Mouse (Mus musculus): ENCODE data around the gene Lilr4b. TPM values are rescaled to one million over a fixed set of nuclear protein-coding genes. Genes with fewer than 3 reads are reported as not detected.
"Not testable (repeated sequence)": the region's sequence is repeated elsewhere in the genome, so short reads cannot be mapped to it uniquely, and the experiment has no call there.

The Lilr4b gene
- polyA plus RNA-seq (2012; rRNA removed) = 0.14 and 0.34 TPM in 2 replicates

DNA sequence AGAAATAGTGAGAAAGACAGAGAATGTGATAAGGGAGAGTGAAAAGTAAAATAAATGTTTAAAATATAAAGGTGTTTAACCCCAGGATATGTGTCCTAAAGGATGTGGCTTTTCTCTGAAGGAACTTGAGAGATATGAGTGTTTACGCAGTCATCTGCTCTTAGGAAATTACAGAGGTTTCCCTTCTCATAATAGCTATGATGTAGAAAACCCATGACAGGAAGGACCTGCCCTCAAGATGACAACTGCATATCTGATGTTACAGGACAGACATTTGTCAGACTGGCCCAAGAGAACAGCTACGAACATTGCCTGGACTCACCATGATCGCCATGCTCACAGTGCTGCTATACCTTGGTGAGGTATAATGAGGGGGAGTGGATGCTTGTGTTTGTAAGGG lies at the start of gene Lilr4b, which contains the start of gene Gm49339:
Lilr4b (plus strand) TSS at position 236 of the 400 bp plus-strand sequence.
Gm49339 (plus strand) TSS at position 216 of the 400 bp plus-strand sequence.
- H3K4me3 ChIP-seq (replicated peaks; ENCODE audit: insufficient read depth, low read depth, low read length); DNase-seq; H3K27ac ChIP-seq (ENCODE audit: insufficient read depth, low read length); H3K27me3 ChIP-seq (ENCODE audit: control insufficient read depth, insufficient read depth, low read length); H3K4me1 ChIP-seq (ENCODE audit: control insufficient read depth, insufficient read depth, low read length): not testable (repeated sequence)
- WGBS = 97% methylated on average over 1 of the region's 3 CpGs

DNA sequence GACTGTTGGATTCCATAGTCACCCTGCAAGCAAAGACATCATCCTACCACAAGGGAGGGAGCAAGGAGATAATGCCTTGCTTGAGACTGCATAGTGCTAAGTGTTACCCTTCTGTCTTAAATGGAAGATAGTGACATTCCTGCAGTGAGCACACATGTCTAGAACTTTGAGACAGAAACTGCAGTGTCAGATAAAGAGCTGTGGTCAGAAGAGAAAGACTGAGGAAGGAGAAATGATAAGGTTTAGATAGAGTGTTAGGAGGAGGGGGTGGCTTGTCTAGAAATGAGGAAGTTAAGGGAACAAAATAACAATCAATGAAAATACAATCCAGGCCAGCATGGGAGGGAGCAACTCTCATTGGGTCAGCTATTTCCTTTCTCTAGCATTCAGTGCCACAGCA lies 47.5 kb upstream of the Lilr4b start:
- no peak overlapping the region for H3K27ac ChIP-seq (ENCODE audit: insufficient read depth, low read length)
- no peak for TF ChIP-seq CTCF (IDR thresholded peaks at IDR 0.05; ENCODE audit: borderline replicate concordance, insufficient read depth, low read depth, low read length)
- TF ChIP-seq POLR2A (IDR thresholded peaks at IDR 0.05; ENCODE audit: borderline replicate concordance, insufficient read depth, low read length) = no peak
- H3K4me3 ChIP-seq (replicated peaks; ENCODE audit: insufficient read depth, low read depth, low read length) = no peak overlapping the region
- no peaks in the 10 kb centered on the region for H3K4me1 ChIP-seq (ENCODE audit: control insufficient read depth, insufficient read depth, low read length)
- no peaks in the 10 kb centered on the region for H3K27me3 ChIP-seq (ENCODE audit: control insufficient read depth, insufficient read depth, low read length)
- no peak for DNase-seq

DNA sequence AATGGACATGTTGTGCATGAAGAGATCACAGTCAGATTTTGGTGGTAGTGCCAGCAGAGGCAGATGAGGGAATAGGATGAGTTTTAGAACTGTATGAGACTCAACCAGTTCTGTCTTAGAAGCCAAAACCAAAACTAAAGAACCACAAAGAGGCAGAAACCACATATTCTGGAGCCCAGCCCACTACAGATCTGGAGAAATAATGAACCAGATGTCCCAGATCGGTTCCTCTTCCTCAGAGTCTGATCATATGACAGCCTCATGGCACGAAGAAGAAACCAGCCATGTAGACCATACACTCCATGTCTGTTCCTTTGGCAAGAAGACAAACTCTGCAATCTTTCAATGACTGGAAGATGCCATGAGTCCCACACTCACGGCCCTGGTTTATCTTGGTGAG lies 44.7 kb upstream of the Lilr4b start:
- Histone ChIP-seq H3K27me3 (ENCODE audit: control insufficient read depth, insufficient read depth, low read length) (no peaks in the 10 kb centered on the region), H3K27ac (ENCODE audit: insufficient read depth, low read length) (no peak overlapping the region), H3K4me1 (ENCODE audit: control insufficient read depth, insufficient read depth, low read length) (no peaks in the 10 kb centered on the region), H3K4me3 (replicated peaks; ENCODE audit: insufficient read depth, low read depth, low read length) (no peak overlapping the region)
- TF ChIP-seq CTCF (IDR thresholded peaks at IDR 0.05; ENCODE audit: borderline replicate concordance, insufficient read depth, low read depth, low read length) (no peak), POLR2A (IDR thresholded peaks at IDR 0.05; ENCODE audit: borderline replicate concordance, insufficient read depth, low read length) (no peak)
- WGBS = 40% methylated on average over 3 of the region's 3 CpGs
- DNase-seq = no peak

DNA sequence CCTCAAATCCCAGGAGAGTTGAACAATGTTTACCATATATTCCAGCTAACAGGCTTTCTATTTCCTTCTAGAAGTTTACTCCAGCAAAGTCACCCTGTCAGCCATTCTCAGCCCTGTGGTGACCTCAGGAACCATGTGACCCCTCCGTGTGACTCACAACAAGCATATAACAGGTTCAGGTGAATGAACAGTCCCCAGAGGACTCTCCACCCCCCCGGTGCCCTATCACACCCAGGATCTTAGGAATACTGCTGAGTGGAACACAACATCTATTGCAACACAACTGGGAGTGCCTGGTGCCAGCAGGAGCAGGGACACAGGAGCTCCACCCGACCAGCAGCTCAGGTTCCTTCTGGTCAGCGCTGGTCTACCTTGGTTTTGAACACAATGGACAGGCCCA lies 28.8 kb upstream of the Lilr4b start:
- no peaks in the 10 kb centered on the region for H3K27me3 ChIP-seq (ENCODE audit: control insufficient read depth, insufficient read depth, low read length)
- no peaks in the 10 kb centered on the region for H3K4me1 ChIP-seq (ENCODE audit: control insufficient read depth, insufficient read depth, low read length)
- WGBS = 80% methylated on average over 4 of the region's 4 CpGs

DNA sequence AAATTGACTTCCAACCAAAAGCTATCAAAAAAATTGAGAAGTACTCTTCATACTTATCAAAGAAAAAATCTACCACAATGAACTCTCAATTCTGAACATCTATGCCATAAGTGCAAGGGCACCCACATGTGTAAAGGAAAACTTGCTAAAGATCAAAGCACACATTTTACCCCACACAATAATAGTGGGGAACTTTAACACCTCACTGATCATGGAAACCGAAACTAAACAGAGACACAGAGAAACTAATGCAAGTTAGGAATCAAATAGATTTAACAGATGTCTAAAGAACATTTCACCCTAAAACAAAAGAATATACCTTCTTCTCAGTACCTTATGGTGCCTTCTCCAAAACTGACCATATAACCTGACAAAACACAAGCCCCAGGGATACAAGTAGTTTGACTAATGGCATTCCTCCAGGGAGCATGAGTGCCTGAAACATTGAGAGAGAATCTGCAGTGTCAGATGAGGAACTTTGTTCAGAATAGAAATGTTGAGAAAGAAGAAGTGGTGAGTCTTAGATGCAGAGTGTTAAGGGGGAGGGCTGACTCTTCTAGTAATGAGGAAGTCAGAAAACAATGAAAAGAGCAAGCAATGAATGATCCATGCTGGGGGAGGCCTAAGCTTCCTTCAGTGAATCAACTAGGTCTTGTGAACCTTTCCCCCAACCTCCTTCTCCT lies 26.7 kb upstream of the Lilr4b start:
- Histone ChIP-seq H3K4me3 (replicated peaks; ENCODE audit: insufficient read depth, low read depth, low read length) (no peak overlapping the region), H3K27ac (ENCODE audit: insufficient read depth, low read length) (no peak overlapping the region), H3K4me1 (ENCODE audit: control insufficient read depth, insufficient read depth, low read length) (no peaks in the 10 kb centered on the region), H3K27me3 (ENCODE audit: control insufficient read depth, insufficient read depth, low read length) (no peaks in the 10 kb centered on the region)
- no peak for TF ChIP-seq CTCF (IDR thresholded peaks at IDR 0.05; ENCODE audit: borderline replicate concordance, insufficient read depth, low read depth, low read length)
- no peak for DNase-seq
- WGBS = 69% methylated on average over 1 of the region's 1 CpGs

More for the DNA sequence above, 28.8 kb upstream of the Lilr4b start:
- Histone ChIP-seq H3K4me3 (replicated peaks; ENCODE audit: insufficient read depth, low read depth, low read length) (no peak overlapping the region), H3K27ac (ENCODE audit: insufficient read depth, low read length) (no peak overlapping the region)
- DNase-seq = no peak
- no peak for TF ChIP-seq POLR2A (IDR thresholded peaks at IDR 0.05; ENCODE audit: borderline replicate concordance, insufficient read depth, low read length)
- no peak for TF ChIP-seq CTCF (IDR thresholded peaks at IDR 0.05; ENCODE audit: borderline replicate concordance, insufficient read depth, low read depth, low read length)

DNA sequence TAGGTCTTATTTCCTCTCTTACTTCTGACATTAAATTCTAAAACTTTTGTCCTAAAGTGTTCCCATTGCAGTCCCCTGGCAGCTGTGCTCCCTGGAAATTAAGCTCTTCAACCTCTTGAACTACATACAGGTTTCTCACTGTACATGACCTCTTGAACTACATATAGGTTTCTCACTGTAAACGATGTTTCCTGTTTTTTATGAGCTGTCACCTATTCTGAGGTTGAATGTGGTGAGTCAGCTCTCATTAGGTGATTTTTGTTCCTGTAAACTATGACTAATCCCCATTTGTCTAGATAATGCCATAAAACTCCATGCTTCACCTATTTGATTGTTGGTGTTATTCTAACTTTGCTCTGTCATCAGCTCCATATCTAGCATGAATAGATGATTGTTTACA lies 26.1 kb upstream of the Lilr4b start:
- no peak overlapping the region for H3K4me3 ChIP-seq (replicated peaks; ENCODE audit: insufficient read depth, low read depth, low read length)
- no peak for TF ChIP-seq CTCF (IDR thresholded peaks at IDR 0.05; ENCODE audit: borderline replicate concordance, insufficient read depth, low read depth, low read length)
- no peak for TF ChIP-seq POLR2A (IDR thresholded peaks at IDR 0.05; ENCODE audit: borderline replicate concordance, insufficient read depth, low read length)
- no peak overlapping the region for H3K27ac ChIP-seq (ENCODE audit: insufficient read depth, low read length)
- DNase-seq = no peak
- no peaks in the 10 kb centered on the region for H3K27me3 ChIP-seq (ENCODE audit: control insufficient read depth, insufficient read depth, low read length)
- H3K4me1 ChIP-seq (ENCODE audit: control insufficient read depth, insufficient read depth, low read length) = no peaks in the 10 kb centered on the region
- 81% methylated on average over 1 of the region's 1 CpGs for WGBS

DNA sequence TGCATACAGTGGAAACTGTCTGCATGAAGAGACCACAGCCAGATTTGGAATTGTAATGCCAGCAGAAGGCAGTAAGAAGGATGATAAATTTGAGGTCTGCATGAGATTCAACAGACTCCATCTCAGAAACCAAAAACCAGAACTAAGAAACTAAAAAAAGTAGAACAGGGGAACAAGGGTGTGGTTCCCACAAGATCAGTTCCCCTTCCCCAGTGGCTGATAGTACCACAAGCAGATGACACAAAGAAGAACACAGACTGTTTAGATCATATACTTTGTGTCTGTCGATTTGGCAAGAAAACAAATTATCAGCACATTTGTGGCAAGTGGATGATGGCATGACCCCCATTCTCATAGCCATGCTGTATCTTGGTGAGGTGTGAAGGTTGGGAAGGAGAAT lies 24.7 kb upstream of the Lilr4b start:
- no peak overlapping the region for H3K4me3 ChIP-seq (replicated peaks; ENCODE audit: insufficient read depth, low read depth, low read length)
- no peaks in the 10 kb centered on the region for H3K4me1 ChIP-seq (ENCODE audit: control insufficient read depth, insufficient read depth, low read length)
- 91% methylated on average over 1 of the region's 1 CpGs for WGBS
- H3K27me3 ChIP-seq (ENCODE audit: control insufficient read depth, insufficient read depth, low read length) = no peaks in the 10 kb centered on the region
- H3K27ac ChIP-seq (ENCODE audit: insufficient read depth, low read length) = no peak overlapping the region
- DNase-seq = no peak
- no peak for TF ChIP-seq POLR2A (IDR thresholded peaks at IDR 0.05; ENCODE audit: borderline replicate concordance, insufficient read depth, low read length)
- TF ChIP-seq CTCF (IDR thresholded peaks at IDR 0.05; ENCODE audit: borderline replicate concordance, insufficient read depth, low read depth, low read length) = no peak

DNA sequence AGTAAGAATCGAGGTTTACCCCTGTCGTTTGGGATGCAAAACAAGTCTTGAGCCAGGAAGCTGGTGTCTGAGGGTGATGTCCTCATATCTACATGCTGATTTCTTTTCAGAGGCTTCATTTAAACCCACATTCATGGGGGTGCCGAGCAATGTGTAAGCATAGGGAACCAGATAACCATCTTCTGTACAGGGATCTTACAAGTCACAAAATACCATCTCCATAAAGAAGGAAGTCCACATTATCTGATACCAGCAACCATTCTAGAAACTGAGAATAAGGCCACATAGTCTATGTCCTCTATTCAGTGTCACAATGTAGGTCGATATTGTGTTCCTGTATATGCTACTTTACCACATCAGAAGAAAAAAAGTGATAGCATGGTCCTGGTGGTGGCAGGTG lies 24.1 kb upstream of the Lilr4b start:
- H3K4me3 ChIP-seq (replicated peaks; ENCODE audit: insufficient read depth, low read depth, low read length) = no peak overlapping the region
- WGBS = 76% methylated on average over 4 of the region's 4 CpGs
- H3K27ac ChIP-seq (ENCODE audit: insufficient read depth, low read length) = no peak overlapping the region
- TF ChIP-seq POLR2A (IDR thresholded peaks at IDR 0.05; ENCODE audit: borderline replicate concordance, insufficient read depth, low read length) (no peak), CTCF (IDR thresholded peaks at IDR 0.05; ENCODE audit: borderline replicate concordance, insufficient read depth, low read depth, low read length) (no peak)
- no peaks in the 10 kb centered on the region for H3K27me3 ChIP-seq (ENCODE audit: control insufficient read depth, insufficient read depth, low read length)
- DNase-seq = no peak
- no peaks in the 10 kb centered on the region for H3K4me1 ChIP-seq (ENCODE audit: control insufficient read depth, insufficient read depth, low read length)

DNA sequence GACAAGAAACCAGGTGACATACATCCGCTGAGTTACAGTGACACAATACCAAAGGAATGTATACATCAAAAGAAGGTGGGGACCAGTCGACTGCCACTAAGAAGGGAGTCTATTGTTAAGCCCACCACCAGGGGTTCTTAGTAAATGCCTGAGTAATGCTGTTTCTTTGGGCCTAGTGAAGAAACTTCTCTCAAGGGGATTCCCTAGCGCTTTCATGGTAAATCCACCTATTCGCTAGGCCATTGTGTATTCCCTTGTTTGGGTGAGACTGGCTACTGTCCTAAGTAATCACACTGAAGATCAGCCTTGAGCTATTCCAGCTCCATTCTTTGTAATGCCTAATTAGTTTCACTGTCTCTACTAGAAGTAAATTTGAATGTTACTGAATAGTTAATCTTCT lies 16.6 kb upstream of the Lilr4b start:
- not testable (repeated sequence) for DNase-seq; H3K4me3 ChIP-seq (replicated peaks; ENCODE audit: insufficient read depth, low read depth, low read length); H3K4me1 ChIP-seq (ENCODE audit: control insufficient read depth, insufficient read depth, low read length); H3K27me3 ChIP-seq (ENCODE audit: control insufficient read depth, insufficient read depth, low read length); H3K27ac ChIP-seq (ENCODE audit: insufficient read depth, low read length)
- whole genome bisulfite sequencing = 40% methylated on average over 4 of the region's 4 CpGs

DNA sequence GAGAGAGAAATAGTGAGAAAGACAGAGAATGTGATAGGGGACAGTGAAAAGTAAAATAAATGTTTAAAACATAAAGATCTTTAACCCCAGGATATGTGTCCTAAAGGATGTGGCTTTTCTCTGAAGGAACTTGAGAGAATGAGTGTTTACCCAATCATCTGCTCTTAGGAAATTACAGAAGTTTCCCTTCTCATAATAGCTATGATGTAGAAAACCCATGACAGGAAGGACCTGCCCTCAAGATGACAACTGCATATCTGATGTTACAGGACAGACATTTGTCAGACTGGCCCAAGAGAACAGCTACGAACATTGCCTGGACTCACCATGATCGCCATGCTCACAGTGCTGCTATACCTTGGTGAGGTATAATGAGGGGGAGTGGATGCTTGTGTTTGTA lies 10.3 kb downstream of the Lilr4b start, which contains the start of gene Lilrb4a:
Lilrb4a (plus strand) TSS at position 266 of the 400 bp plus-strand sequence.
- not testable (repeated sequence) for H3K27ac ChIP-seq (ENCODE audit: insufficient read depth, low read length); H3K4me3 ChIP-seq (replicated peaks; ENCODE audit: insufficient read depth, low read depth, low read length); DNase-seq; H3K27me3 ChIP-seq (ENCODE audit: control insufficient read depth, insufficient read depth, low read length); H3K4me1 ChIP-seq (ENCODE audit: control insufficient read depth, insufficient read depth, low read length)
- WGBS = no CpG with 5 or more reads among the region's 2 CpGs
